Mouse (Mus musculus) stomach, embryonic 14.5 days (tissue): Measurements from ENCODE around the gene Hoxb4. TPM values are rescaled to one million over a fixed set of nuclear protein-coding genes. Genes with fewer than 3 reads are reported as not detected.

Source experiments
- ATAC-seq: fragments of 200-750 bp; cut with Nextera tagmentation; 2 replicates; pipeline ENCODE4 v1.8.0; 2017; ENCODE audit warnings: low read depth, moderate TSS enrichment; ENCODE audit not compliant: insufficient number of reproducible peaks, insufficient read depth, low FRiP score
- H3K27ac ChIP-seq: fragments of 300-500 bp; sonication (generic); 2 replicates; pipeline ENCODE4 v1.5.1; 2014; ENCODE audit warnings: mild to moderate bottlenecking, low read length, moderate library complexity, mixed read lengths
- H3K27me3 ChIP-seq: fragments of 300-500 bp; sonication (generic); 2 replicates; pipeline ENCODE4 v1.6.1; 2014; ENCODE audit warnings: low read length, control low read depth, mixed read lengths; ENCODE audit not compliant: control insufficient read depth, insufficient read depth
- H3K36me3 ChIP-seq: fragments of 300-500 bp; sonication (generic); 2 replicates; pipeline ENCODE4 v1.6.1; 2014; ENCODE audit warnings: mild to moderate bottlenecking, control low read depth, low read length, moderate library complexity, mixed read lengths; ENCODE audit not compliant: control insufficient read depth, insufficient read depth
- H3K4me1 ChIP-seq: fragments of 300-500 bp; sonication (generic); 2 replicates; pipeline ENCODE4 v1.6.1; 2014; ENCODE audit warnings: low read length, control low read depth, mixed read lengths; ENCODE audit not compliant: control insufficient read depth, insufficient read depth
- H3K4me2 ChIP-seq: fragments of 300-500 bp; sonication (generic); replicated peaks from 2 replicates; pipeline ENCODE4 v1.6.1; 2014; ENCODE audit warnings: low read depth, low read length, control low read depth
- H3K4me3 ChIP-seq: fragments of 300-500 bp; sonication (generic); 2 replicates; pipeline ENCODE4 v1.5.1; 2014; ENCODE audit warnings: low read depth, low read length, control low read depth
- H3K9ac ChIP-seq: fragments of 300-500 bp; sonication (generic); replicated peaks from 2 replicates; pipeline ENCODE4 v1.6.1; 2014; ENCODE audit warnings: low read depth, mild to moderate bottlenecking, control low read depth, low read length, moderate library complexity, mixed read lengths
- H3K9me3 ChIP-seq: fragments of 300-500 bp; sonication (generic); 2 replicates; pipeline ENCODE4 v1.6.1; 2016; ENCODE audit warnings: low read depth, low read length, control low read depth; ENCODE audit not compliant: control insufficient read depth
- WGBS: fragments of 180-500 bp; shearing (Covaris S2); extraction: QIAGEN DNeasy Blood & Tissue Kit; methylation state at CpG from one replicate; pipeline ENCODE4 v1.1.7; 2014; 5-methylcytosine and 5-hydroxymethylcytosine counted together
- polyA plus RNA-seq: library from polyadenylated mRNA; unstranded; fragments of >200 nt; fragmentation: Nextera tagmentation; extraction: Ambion mirVana; gene quantifications from 2 replicates; pipeline ENCODE4 v1.2.1, GENCODE M21; 2014

Hoxb4 gene
- polyA plus RNA-seq, 1 experiment from 2014 or later: 3.7 TPM

DNA sequence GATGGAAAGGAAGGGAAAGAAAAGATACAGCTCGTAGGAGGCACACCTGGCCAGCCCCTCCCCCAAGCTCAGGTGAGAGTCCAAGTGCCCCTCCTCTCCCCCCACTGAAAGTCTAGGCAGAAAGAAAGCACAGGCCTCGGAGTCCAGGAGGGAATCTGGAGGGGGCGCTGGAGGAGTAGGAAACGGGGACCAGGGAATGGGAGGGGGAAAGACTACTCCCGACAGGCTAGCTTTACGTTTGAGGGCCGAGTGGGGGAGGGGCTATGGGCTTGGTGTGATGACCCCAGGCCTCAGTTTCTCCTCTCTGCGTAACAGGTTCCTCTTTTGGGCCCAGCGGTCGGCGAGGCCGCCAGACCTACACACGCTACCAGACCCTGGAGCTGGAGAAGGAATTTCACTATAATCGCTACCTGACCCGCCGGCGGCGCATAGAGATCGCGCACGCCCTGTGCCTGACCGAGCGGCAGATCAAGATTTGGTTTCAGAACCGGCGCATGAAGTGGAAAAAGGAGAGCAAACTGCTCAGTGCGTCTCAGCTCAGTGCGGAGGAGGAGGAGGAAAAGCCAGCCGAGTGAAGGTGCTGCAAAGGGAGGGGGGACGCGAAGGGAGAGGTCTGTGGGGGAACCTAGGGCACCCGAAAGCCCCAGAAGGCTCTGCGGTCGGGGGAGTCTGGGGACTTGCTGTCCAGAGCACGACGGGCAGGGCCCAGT lies 17.6 kb upstream of the Hoxb4 start:
- Histone ChIP-seq H3K36me3 (no peaks in the 10 kb centered on the region), H3K27me3 (peaks cover 24% of the 10 kb centered on the region), H3K27ac (peak overlapping the region; percentile 100), H3K9me3 (no peaks in the 10 kb centered on the region), H3K9ac (peak overlapping the region; percentile 69), H3K4me2 (peak overlapping the region; percentile 95), H3K4me1 (peaks cover 4% of the 10 kb centered on the region; the same call in 1 of the 2 replicates), H3K4me3 (peak overlapping the region; percentile 47)
- WGBS: 1% methylated on average over 35 of the region's 35 CpGs
- ATAC-seq: no peak

DNA sequence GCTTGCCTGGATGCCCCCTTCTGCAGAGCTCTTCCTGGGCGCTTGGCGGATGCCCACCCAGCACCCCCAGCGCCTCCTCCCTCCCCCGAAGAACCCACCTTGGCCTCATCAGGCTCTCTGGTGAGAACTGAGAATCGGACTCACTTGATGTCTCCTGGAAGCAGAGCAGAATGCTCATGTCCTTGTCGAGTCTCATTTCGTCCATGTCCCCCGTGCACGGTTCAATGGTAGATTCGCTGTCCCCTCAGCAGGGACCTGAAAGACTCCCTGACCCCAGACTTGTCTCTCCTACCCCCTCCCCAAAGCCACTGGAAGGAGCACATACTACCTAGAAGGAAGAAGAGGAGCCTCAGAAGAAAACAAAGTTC lies 17.0 kb upstream of the Hoxb4 start:
- H3K4me3 ChIP-seq: peak overlapping the region; percentile 47

DNA sequence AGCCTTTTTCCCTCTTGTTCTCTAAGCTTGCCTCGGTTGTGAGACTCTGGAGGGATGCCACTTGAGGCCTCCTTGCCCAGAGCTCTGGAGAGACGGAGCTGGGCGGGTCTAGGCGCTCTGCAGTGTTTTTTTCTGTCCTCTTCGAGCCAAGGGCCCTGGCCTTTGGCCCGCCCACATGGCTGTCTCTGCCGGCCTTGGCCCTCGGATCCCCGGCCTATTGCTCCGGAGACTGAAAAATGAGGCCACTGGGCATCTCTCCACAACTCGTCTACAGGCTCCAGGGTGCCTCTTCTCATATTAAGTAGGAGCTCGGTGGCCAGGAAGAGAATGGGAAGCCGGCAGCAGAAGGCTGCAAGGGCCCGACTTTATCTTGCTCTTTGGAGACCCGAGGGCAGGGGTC lies 16.2 kb upstream of the Hoxb4 start:
- peak overlapping the region; percentile 36; the same call in 1 of the 2 replicates for H3K9ac ChIP-seq
- no peak for ATAC-seq
- H3K27ac ChIP-seq: peak overlapping the region; percentile 100
- peak overlapping the region; percentile 95 for H3K4me2 ChIP-seq
- WGBS: 8% methylated on average over 15 of the region's 15 CpGs
- H3K36me3 ChIP-seq: no peaks in the 10 kb centered on the region
- H3K27me3 ChIP-seq: peaks cover 22% of the 10 kb centered on the region
- no peaks in the 10 kb centered on the region for H3K9me3 ChIP-seq
- peak overlapping the region; percentile 47 for H3K4me3 ChIP-seq
- peaks cover 8% of the 10 kb centered on the region; the same call in 1 of the 2 replicates for H3K4me1 ChIP-seq

More for the DNA sequence above, 17.0 kb upstream of the Hoxb4 start:
- ATAC-seq: no peak
- H3K36me3 ChIP-seq: no peaks in the 10 kb centered on the region
- peaks cover 4% of the 10 kb centered on the region; the same call in 1 of the 2 replicates for H3K4me1 ChIP-seq
- peaks cover 23% of the 10 kb centered on the region for H3K27me3 ChIP-seq
- H3K4me2 ChIP-seq: peak overlapping the region; percentile 95
- H3K9me3 ChIP-seq: no peaks in the 10 kb centered on the region
- H3K9ac ChIP-seq: peak overlapping the region; percentile 69; the same call in 1 of the 2 replicates
- peak overlapping the region; percentile 100 for H3K27ac ChIP-seq
- 18% methylated on average over 10 of the region's 10 CpGs for WGBS

DNA sequence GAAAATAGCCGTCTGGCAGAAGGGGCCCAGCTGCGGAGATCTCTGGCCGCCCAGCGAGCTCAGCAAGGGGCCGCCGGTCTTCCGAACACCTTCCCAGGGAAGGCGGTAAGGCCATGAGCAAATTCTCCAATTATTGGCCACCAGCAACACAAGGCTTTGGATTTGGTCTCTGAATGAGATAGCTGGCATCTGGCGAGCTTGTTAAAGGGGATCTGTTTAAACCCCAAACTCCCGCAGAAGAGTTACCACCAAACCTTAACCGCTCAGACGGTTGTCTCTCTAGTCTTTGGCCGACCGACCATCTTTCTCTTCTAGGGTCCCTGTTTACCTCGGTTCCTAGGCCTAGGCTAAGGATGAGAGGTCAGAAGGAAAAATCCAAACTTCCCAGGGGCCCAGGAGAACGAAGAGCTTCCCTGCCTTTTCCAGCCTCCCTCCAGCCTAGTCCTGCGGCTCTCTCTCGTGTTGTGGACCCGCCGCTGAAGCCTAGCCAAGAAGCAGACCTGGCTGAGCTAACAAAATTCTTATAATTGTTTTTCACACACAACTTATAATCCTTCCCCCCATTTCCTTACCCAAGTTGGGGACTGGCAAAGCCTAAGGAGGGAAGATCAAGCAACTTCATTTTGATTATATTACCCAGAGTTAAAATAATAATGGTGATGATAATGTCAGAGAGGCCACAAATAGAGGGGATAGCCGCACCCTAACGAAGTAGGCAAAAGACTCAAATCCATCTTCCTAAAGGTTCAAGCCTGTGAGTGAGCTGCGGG lies 15.5 kb upstream of the Hoxb4 start:
- peak overlapping the region; percentile 100; the same call in 1 of the 2 replicates for H3K27ac ChIP-seq

DNA sequence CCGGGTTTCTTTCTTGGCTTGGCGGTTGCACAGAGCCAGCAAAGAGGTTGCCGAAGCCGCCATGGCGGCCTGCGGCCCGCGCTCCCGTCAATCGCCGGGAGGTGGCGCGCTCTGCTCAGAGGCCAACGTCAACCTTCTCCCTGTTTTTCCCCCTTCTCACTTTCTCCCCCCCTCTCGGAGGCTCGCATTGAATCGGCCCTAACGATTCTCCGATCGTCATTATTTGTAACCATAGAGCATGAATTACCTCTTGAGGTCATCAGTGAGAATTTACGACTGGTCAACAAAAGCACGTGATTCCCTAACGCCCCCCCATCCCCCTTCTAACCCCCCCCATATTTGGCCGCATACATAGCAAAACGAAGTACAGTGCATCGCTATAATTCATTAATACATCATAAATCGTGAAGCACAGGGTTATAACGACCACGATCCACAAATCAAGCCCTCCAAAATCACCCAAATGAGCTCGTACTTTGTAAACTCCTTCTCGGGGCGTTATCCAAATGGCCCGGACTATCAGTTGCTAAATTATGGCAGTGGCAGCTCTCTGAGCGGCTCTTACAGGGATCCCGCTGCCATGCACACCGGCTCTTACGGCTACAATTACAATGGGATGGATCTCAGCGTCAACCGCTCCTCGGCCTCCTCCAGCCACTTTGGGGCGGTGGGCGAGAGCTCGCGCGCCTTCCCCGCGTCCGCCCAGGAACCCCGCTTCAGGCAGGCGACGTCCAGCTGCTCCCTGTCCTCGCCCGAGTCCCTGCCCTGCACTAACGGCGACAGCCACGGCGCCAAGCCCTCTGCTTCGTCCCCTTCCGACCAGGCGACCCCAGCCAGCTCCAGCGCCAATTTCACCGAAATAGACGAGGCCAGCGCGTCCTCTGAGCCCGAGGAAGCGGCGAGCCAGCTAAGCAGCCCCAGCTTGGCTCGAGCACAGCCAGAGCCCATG lies 14.6 kb upstream of the Hoxb4 start, which contains the start of gene Hoxb5:
Gene Hoxb5 (plus strand): TSS at position 186 of the 949 bp plus-strand sequence.
- peak within 1 kb of the TSS; percentile 95 for H3K4me2 ChIP-seq
- peaks cover 8% of the 10 kb centered on the region; the same call in 1 of the 2 replicates for H3K4me1 ChIP-seq
- WGBS: under 1% methylated on average over 69 of the region's 69 CpGs
- ATAC-seq: peak; percentile 48; the same call in 1 of the 2 replicates
- H3K36me3 ChIP-seq: no peaks in the 10 kb centered on the region
- H3K9ac ChIP-seq: peak within 1 kb of the TSS; percentile 83
- peaks cover 16% of the 10 kb centered on the region; the same call in 1 of the 2 replicates for H3K27me3 ChIP-seq
- peak within 1 kb of the TSS; percentile 100 for H3K27ac ChIP-seq
- H3K4me3 ChIP-seq: peak within 1 kb of the TSS; percentile 47
- no peaks in the 10 kb centered on the region for H3K9me3 ChIP-seq

More for the DNA sequence above, 15.5 kb upstream of the Hoxb4 start:
- Histone ChIP-seq H3K9me3 (no peaks in the 10 kb centered on the region), H3K27me3 (peaks cover 16% of the 10 kb centered on the region; the same call in 1 of the 2 replicates), H3K36me3 (no peaks in the 10 kb centered on the region), H3K4me3 (peak overlapping the region; percentile 47), H3K9ac (peak overlapping the region; percentile 41), H3K4me1 (peaks cover 8% of the 10 kb centered on the region; the same call in 1 of the 2 replicates), H3K4me2 (peak overlapping the region; percentile 95)
- no peak for ATAC-seq
- 11% methylated on average over 23 of the region's 23 CpGs for WGBS

DNA sequence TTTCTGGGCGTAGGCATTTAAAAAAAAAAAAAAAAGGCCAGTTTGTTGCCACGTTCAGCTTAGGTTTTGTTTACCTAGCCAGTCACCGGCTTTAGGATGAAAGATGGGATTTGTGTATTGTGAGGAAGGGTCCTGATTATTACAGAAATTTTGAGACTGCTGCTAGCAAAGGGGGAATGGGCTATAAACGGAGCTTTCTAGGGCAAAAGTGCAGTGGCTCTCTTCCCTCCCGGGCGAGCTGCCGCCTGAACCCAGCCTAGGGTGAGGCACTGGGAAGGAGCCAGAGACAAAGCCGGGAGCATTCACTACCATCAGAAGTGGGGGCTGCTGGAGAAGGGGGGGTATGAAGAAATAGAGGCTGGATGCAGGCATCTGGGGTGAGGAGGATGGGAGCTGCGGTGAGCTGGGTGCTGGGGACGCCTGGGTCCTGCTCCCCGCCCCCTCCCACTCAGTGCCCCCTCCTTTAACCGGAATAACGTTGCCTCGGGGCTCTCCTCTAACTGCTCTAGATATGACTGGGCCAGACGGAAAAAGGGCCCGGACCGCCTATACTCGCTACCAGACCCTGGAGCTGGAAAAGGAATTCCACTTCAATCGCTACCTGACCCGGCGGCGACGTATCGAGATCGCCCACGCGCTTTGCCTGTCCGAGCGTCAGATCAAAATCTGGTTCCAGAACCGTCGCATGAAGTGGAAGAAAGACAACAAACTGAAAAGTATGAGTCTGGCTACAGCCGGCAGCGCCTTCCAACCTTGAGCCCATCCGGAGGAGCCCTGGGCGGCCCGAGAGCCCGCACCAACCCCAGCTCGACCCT lies 13.5 kb upstream of the Hoxb4 start:
- Histone ChIP-seq H3K9me3 (no peaks in the 10 kb centered on the region), H3K27ac (peak overlapping the region; percentile 100), H3K4me1 (peaks cover 8% of the 10 kb centered on the region; the same call in 1 of the 2 replicates), H3K36me3 (no peaks in the 10 kb centered on the region), H3K27me3 (peaks cover 16% of the 10 kb centered on the region; the same call in 1 of the 2 replicates), H3K4me2 (peak overlapping the region; percentile 95), H3K9ac (peak overlapping the region; percentile 83), H3K4me3 (peak overlapping the region; percentile 47)
- 5% methylated on average over 38 of the region's 38 CpGs for WGBS
- ATAC-seq: no peak

DNA sequence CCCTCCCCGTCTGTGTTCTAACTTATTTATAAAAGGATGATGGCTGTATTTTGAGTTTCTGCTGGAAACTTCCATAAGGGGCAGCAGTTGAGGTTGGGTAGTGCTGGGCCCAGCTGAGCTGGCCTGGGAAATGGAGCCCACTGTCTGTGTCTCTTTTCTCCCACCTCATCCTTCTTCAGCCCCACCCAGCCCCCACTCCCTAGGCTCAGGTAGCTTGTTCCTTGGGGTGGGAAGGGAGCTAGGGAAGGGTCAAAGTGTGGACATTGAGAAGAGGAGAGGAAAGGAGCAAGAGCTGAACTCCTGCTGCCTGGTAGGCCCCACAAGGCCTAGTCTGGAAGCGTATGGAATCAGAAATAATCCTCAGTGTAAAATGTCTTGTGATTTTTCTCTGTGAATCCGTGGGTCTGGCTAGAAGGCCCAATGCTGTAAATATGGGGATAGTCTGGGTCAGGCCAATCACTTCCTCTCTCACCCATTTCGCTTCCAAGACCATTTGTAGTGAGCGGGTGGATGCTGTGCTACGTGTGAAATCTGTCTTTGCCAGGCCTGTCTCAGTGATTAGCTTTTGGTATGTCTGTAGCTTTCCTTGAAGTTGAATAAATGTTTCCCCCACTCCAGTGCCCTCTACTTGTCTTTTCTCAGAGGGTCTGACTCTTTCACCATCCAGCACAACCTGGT lies 12.4 kb upstream of the Hoxb4 start:
- Histone ChIP-seq H3K9me3 (no peaks in the 10 kb centered on the region), H3K9ac (peak overlapping the region; percentile 83), H3K27me3 (peaks cover 6% of the 10 kb centered on the region; the same call in 1 of the 2 replicates), H3K4me3 (peak overlapping the region; percentile 47), H3K4me2 (peak overlapping the region; percentile 95), H3K36me3 (no peaks in the 10 kb centered on the region), H3K27ac (peak overlapping the region; percentile 100), H3K4me1 (peaks cover 6% of the 10 kb centered on the region; the same call in 1 of the 2 replicates)
- 40% methylated on average over 6 of the region's 6 CpGs for WGBS
- ATAC-seq: no peak
